Mouse (Mus musculus) hindbrain, embryonic 12.5 days (tissue): ENCODE results near the gene Gm11168. TPM values are rescaled to one million over a fixed set of nuclear protein-coding genes. Genes with fewer than 3 reads are reported as not detected.
"Not testable (repeated sequence)": the region's sequence is repeated elsewhere in the genome, so short reads cannot be mapped to it uniquely, and the experiment has no call there.

Experiments used
- ATAC-seq: fragments of 200-750 bp; cut with Nextera tagmentation; 2 replicates; pipeline ENCODE4 v1.8.0; 2017; ENCODE audit warnings: moderate TSS enrichment; ENCODE audit not compliant: low FRiP score
- H3K27ac ChIP-seq: fragments of 300-500 bp; sonication (generic); 2 replicates; pipeline ENCODE4 v1.5.1; 2016; ENCODE audit warnings: mild to moderate bottlenecking
- H3K27me3 ChIP-seq: fragments of 300-500 bp; sonication (generic); 2 replicates; pipeline ENCODE4 v1.6.1; 2016; ENCODE audit warnings: mild to moderate bottlenecking
- H3K36me3 ChIP-seq: fragments of 300-500 bp; sonication (generic); 2 replicates; pipeline ENCODE4 v1.6.1; 2016; ENCODE audit warnings: mild to moderate bottlenecking
- H3K4me1 ChIP-seq: fragments of 300-500 bp; sonication (generic); 2 replicates; pipeline ENCODE4 v1.6.1; 2016
- H3K4me2 ChIP-seq: fragments of 300-500 bp; sonication (generic); replicated peaks from 2 replicates; pipeline ENCODE4 v1.6.1; 2016; ENCODE audit warnings: mild to moderate bottlenecking
- H3K4me3 ChIP-seq: fragments of 300-500 bp; sonication (generic); 2 replicates; pipeline ENCODE4 v1.5.1; 2016; ENCODE audit warnings: mild to moderate bottlenecking
- H3K9ac ChIP-seq: fragments of 300-500 bp; sonication (generic); 2 replicates; pipeline ENCODE4 v1.6.1; 2016; ENCODE audit warnings: mild to moderate bottlenecking, moderate library complexity
- H3K9me3 ChIP-seq: fragments of 300-500 bp; sonication (generic); replicated peaks from 2 replicates; pipeline ENCODE4 v1.6.1; 2016; ENCODE audit warnings: mild to moderate bottlenecking
- WGBS: fragments of 180-500 bp; shearing (Covaris S2); methylation state at CpG from one replicate; pipeline ENCODE4 v1.1.7; 2016; 5-methylcytosine and 5-hydroxymethylcytosine counted together
- microRNA-seq: library from miRNA; unstranded; fragments of <30 nt; microRNA quantifications from one replicate; pipeline ENCODE4, GENCODE M21; 2017
- polyA plus RNA-seq: library from polyadenylated mRNA; unstranded; fragments of >200 nt; fragmentation: Nextera tagmentation; extraction: Ambion mirVana; gene quantifications from 2 replicates; pipeline ENCODE4 v1.2.1, GENCODE M21; 2016

Gene Gm11168
- polyA plus RNA-seq, 1 experiment from 2014 or later, result not detected

DNA sequence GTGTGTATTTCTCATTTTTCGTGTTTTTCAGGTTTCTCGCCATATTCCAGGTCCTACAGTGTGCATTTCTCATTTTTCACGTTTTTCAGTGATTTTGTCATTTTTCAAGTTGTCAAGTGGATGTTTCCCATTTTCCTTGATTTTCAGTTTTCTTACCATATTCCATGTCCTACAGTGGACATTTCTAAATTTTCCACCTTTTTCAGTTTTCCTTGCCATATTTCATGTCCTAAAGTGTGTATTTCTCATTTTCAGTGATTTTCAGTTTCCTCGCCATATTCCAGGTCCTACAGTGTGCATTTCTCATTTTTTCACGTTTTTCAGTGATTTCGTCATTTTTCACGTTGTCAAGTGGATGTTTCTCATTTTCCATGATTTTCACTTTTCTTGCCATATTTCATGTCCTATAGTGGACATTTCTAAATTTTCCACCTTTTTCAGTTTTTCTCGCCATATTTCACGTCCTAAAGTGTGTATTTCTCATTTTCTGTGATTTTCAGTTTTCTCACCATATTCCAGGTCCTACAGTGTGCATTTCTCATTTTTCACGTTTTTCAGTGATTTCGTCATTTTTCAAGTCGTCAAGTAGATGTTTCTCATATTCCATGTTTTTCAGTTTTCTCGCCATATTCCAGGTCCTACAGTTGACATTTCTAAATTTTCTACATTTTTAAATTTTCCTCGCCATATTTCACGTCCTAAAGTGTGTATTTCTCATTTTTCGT, 26.3 kb downstream of the Gm11168 start:
- WGBS, result 64% methylated on average over 14 of the region's 16 CpGs
- not testable (repeated sequence) for H3K9ac ChIP-seq, H3K27me3 ChIP-seq, H3K9me3 ChIP-seq, ATAC-seq, H3K4me3 ChIP-seq, H3K36me3 ChIP-seq, H3K27ac ChIP-seq, H3K4me2 ChIP-seq, H3K4me1 ChIP-seq

- ATAC-seq, result 0 out of 2 replicates have a peak, but pooled peaks have one; percentile 45
Measured at GRCm38 (mm10) chr9:3030677-3031318, 27.7 kb downstream of the Gm11168 start.

DNA sequence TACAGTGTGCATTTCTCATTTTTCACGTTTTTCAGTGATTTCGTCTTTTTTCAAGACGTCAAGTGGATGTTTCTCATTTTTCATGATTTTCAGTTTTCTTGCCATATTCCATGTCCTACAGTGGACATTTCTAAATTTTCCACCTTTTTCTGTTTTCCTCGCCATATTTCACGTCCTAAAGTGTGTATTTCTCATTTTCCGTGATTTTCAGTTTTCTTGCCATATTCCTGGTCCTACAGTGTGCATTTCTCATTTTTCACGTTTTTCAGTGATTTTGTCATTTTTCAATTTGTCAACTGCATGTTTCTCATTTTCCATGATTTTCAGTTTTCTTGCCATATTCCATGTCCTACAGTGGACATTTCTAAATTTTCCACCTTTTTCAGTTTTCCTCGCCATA, 31.2 kb downstream of the Gm11168 start, which contains the start of gene Gm17535:
Gene Gm17535, plus strand, starts transcription at position 301 of the 400 bp plus-strand sequence.
- ATAC-seq, H3K9ac ChIP-seq, H3K27me3 ChIP-seq, H3K36me3 ChIP-seq, H3K9me3 ChIP-seq, H3K4me1 ChIP-seq, H3K27ac ChIP-seq, H3K4me3 ChIP-seq, H3K4me2 ChIP-seq: not testable (repeated sequence)
- 38% methylated on average over 1 of the region's 8 CpGs for WGBS

More at GRCm38 (mm10) chr9:3030677-3031318, 27.7 kb downstream of the Gm11168 start:
- not testable (repeated sequence) for H3K9me3 ChIP-seq, H3K9ac ChIP-seq, H3K27me3 ChIP-seq, H3K4me2 ChIP-seq, H3K4me3 ChIP-seq, H3K27ac ChIP-seq, H3K4me1 ChIP-seq, H3K36me3 ChIP-seq
- WGBS, result 59% methylated on average over 2 of the region's 10 CpGs

GRCm38 (mm10) chr9:3036577-3036976, 33.4 kb downstream of the Gm11168 start, which contains the start of gene Gm10715:
Gene Gm10715, plus strand, starts transcription at chr9:3036877.
- not testable (repeated sequence) for H3K9me3 ChIP-seq, H3K36me3 ChIP-seq, H3K27me3 ChIP-seq, H3K9ac ChIP-seq, H3K4me3 ChIP-seq, H3K27ac ChIP-seq, H3K4me1 ChIP-seq, ATAC-seq, H3K4me2 ChIP-seq
- 81% methylated on average over 8 of the region's 8 CpGs for WGBS

DNA sequence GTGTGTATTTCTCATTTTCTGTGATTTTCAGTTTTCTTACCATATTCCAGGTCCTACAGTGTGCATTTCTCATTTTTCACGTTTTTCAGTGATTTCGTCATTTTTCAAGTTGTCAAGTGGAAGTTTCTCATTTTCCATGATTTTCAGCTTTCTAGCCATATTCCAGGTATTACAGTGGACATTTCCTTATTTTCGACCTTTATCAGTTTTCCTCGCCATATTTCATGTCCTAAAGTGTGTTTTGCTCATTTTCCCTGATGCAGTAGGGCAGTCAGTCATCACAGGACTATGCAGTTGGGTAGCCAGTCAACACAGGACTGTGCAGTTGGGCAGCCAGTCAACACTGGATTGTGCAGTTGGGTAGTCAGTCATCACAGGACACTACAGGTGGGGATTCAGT, 35.0 kb downstream of the Gm11168 start:
- not testable (repeated sequence) for H3K4me2 ChIP-seq, ATAC-seq, H3K4me1 ChIP-seq, H3K27me3 ChIP-seq, H3K4me3 ChIP-seq, H3K9ac ChIP-seq, H3K36me3 ChIP-seq, H3K27ac ChIP-seq
- 64% methylated on average over 4 of the region's 4 CpGs for whole genome bisulfite sequencing
- peaks cover 13% of the 10 kb centered on the region for H3K9me3 ChIP-seq

Small RNA genes within 50 kb of the gene (microRNA-seq; reads per million reads assigned to microRNA genes)
- gene Mir101c, result not detected

Other genes starting within 250 kb of the Gm11168 start
- gene Gm10722, start 2.4 kb upstream of the Gm11168 start, polyA plus RNA-seq, result not detected in 2 replicates
- 0.61 TPM in 1 of 2 replicates, not detected in the other for gene Gm10721, start 9.8 kb downstream of the Gm11168 start, polyA plus RNA-seq
- not detected in 2 replicates for gene Gm10720, start 12.3 kb downstream of the Gm11168 start, polyA plus RNA-seq
- 0.61 and 0.63 TPM in 2 replicates for gene Gm10719, start 14.1 kb downstream of the Gm11168 start, polyA plus RNA-seq
- gene Gm10718, start 20.2 kb downstream of the Gm11168 start, polyA plus RNA-seq, result not detected in 2 replicates
- 0.90 and 1.5 TPM in 2 replicates for gene Gm10717, start 22.1 kb downstream of the Gm11168 start, polyA plus RNA-seq
- not detected in 2 replicates for gene Gm17535, start 31.3 kb downstream of the Gm11168 start, polyA plus RNA-seq
- gene Gm10715, start 33.5 kb downstream of the Gm11168 start, polyA plus RNA-seq, result not detected in 2 replicates